Mouse (Mus musculus) right cerebral cortex, postnatal 10 days (tissue): ENCODE data around the gene Cxcr2.

Source experiments
- DNase-seq, 2 experiments: peaks; one replicate each; pipeline ENCODE4 v3.0.0; 2021; ENCODE audit warnings: low spot score in 2 of 2

The Cxcr2 gene

DNA sequence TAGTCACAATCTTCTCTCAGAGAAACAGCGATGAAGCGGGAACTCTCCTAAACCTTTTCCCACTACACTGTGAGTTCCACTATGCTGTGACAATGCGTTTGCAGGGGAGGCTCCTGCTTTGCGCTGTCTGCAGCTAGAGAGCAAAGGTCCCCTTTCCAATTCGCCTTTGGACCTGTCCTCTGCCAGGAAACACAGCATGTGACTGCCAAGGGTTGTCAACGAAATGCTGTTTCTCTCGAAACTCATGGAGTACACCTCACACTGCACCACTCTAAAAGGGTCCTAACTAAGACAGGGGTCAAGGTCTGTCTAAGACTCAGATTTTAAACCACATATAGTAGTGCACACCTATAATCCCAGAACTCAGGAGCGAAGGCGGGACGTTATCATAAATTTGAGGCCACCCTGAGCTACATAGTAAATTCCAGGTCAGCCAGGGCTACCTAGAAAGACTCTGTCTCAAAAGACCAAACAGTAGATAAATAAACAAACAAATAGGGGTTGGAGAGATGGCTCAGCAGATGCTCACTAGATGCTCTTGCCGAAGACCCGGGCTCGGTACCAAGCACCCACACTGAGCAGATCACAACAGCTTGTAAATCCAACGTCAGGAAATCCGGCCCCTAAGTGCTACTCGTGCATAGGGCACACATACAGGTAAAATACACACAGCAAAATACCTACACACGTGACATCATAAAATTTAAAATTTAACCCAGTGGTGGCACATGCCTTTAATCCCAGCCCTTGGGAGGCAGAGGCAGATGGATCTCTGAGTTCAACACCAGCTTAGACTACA lies 43.0 kb downstream of the Cxcr2 start:
- no peak for DNase-seq

DNA sequence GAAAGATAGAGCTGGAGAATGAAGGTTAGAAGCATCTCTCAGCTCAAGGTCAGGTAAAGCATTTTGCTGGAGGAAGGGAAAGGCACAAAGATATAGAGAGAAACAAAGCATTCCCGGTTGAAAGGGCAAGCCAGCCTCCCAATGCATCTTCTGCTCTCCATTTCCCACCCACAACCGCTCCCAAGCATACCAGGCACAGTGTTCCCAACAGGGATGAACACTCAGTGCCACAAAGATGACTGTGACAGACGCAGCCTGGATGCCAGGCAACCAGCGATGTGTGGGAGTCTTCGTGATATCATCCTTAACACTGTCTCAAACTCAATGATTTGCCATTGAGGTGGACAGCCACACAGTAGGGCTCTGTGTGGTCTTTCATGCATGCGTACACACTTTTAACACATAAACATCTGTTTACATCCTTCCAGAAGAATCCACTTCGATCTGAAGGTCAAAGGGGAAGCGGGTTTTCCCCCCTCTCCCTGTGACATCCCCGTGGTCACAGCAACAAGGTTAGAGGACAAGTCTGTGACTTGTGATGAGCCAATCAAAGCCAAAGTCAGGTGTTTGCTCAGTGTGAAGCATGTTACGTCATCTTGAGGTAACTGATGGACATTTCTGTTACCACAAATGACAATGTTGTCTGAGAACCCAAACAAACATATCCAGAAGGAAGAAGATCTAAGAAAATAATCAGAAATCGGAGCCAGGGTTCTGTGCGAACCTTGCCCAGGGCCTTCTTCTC lies 44.1 kb downstream of the Cxcr2 start:
- DNase-seq = peak; percentile 58 to 65

DNA sequence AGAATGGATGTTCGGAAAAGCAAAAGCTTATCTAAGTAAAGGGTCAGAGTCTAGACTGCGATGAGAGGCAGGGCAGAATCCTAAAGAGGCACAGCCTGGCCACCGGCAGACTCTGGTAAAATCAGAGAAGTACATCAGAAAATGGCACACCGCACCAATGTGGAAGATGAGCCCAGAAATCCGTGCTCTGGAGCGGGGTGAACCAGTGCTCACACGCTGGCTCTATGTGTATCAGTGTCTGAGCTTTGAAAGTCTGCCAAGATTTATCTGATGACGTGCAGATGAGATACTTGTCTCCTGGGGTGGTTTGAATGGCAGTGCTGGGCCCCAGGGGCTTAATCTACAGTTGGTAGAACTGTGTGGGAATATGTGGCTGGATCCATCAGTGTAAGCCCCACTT lies 45.3 kb downstream of the Cxcr2 start:
- DNase-seq = no peak

DNA sequence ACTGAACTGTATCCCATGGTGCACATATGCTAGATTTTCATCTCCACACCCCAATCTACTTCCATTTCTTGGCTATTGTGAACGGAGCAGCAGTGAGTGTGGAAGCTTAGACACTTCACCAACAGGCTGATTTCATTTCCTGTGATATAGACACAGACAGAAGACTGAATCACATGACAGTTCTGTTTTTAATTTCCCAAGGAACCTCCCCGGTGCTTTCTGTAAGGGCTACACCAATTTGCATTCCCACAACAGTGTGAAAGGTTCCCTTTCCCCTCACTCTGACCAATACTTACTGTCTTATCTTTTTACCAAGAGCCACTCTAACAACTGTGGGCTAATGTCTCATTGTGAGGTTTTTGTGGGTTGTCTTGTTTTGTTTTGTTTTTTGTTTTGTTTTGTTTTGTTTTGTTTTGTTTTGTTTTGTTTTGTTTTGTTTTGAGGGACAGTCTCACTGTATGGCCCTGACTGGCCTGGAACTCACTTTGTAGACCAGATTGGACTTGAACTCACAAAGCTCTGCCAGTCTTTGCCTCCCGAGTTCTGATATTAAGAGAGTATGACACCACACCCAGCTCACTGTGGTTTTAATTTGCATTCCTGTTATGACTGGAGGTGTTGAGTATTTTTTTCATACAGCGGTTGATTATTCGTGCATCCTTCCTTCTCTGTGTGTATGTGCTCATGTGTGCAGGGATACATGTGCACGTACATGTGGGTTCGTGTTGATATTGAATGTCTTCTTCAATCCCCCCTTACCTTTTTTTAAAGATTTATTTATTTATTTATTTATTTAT lies 47.5 kb downstream of the Cxcr2 start:
- no peak for DNase-seq

DNA sequence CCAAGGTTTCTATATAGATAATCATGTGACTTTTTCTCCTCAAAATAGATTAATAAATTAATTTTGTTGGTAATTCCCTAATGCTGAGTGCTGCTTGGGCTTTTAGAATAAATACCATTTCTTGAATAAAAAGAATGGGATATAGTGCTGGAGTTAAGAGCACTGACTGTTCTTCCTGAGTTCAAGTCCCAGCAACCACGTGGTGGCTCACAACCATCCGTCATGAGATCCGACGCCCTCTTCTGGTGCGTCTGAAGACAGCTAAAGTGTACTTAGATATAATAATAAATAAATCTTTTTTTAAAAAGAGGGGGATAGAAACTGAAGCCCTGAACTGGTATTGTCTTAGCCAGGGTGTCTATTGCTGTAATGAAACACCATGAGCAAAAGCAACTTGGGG lies 49.7 kb downstream of the Cxcr2 start:
- DNase-seq = no peak

DNA sequence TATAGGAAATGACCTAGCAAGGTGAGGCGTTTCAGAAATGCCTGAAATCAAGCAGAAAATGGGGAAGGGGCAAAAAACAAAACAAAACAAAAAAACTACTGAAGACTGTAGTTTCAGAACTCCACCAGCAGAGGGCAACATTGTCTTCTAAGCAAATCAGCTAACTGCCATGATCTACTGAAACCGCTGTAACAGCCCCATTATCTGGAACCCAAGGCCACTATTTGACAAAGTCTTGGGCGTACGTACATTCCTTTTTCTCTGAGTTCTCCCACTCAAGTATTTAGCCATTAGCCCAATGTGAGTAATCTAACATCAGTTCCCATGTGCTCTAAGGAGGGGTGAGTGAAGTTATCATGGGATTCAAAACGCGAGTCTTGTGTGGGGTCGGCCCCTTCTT lies 52.1 kb downstream of the Cxcr2 start:
- peak in 1 of 2 experiments; percentile 44 for DNase-seq

DNA sequence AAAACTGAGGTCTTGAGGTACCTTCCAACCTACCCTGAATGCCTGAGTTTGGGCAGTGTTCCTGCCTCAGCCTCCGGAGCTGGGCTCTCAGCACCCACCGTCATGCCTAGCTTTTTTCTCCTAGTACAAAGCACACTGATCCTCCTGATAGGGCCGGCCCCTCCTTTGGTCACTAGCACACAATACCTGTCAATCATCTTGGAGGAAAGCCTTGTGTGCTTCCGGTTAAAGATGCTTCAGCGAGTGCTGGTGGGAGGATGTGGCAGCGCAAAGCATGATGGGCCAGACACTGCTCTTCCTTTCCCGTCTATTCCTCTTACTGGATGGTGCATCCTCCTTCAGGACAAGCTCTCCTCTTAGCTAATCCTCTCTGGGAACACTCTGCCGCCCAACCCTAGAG lies 52.9 kb downstream of the Cxcr2 start:
- no peak for DNase-seq

DNA sequence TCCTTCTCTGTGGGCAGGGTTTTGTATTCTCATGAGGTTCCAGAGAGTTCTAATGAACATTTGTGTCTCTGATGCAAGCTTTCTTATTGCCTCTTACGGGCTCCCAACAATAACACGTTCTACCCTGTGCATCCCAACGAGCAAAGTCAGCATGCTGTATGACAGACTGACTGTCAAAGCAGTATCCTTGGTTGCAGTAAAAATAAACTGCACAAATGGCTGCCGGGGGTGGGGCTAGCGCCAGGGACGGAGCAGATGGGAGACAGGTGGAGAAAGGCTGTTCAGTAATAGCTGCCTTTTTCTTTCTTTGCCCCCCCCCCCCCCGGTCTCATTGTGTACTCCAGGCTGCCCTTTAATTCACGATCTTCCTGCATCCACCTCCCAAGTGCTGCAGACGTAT lies 54.1 kb downstream of the Cxcr2 start:
- DNase-seq = peak; percentile 72 to 74

DNA sequence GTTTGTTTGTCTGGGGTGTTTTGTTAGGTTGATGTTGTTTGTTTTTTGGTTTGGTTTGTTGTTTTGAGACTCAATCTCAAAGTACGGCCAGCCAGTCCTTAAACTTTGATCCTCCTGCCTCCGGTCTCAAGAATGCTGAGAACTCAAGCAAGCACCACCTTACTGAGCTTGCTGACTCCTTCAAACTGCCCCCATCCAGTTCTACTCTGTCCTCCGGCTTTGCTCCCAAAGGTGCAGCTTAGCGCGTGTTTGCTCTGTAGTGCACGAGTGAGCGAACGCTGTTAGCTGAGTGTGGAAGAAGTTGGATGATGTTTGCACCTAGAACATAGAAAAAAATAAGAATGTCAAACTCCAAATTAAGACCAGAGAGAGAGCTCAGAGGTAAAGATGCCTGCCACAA lies 55.2 kb downstream of the Cxcr2 start:
- no peak for DNase-seq
